Mouse (Mus musculus) lung, postnatal 0 days (tissue): Measurements from ENCODE around the gene Cdh26.

Source experiments
- CTCF ChIP-seq: IDR thresholded peaks from 2 replicates; pipeline ENCODE4 v1.5.1; 2016; ENCODE audit warnings: antibody characterized with exemption, mild to moderate bottlenecking
- EP300 ChIP-seq: IDR thresholded peaks from 2 replicates; pipeline ENCODE4 v1.6.1; 2016; ENCODE audit warnings: antibody characterized with exemption, mild to moderate bottlenecking, control low read depth

- no peak for TF ChIP-seq CTCF
- TF ChIP-seq EP300 = no peak
Observed at GRCm38 (mm10) chr2:178495816-178496215, 65.5 kb downstream of the Cdh26 start.
